Mouse (Mus musculus) ES-E14 (cell line): ENCODE measurements around the gene Rps18. TPM values are rescaled to one million over a fixed set of nuclear protein-coding genes. Genes with fewer than 3 reads are reported as not detected.
A peak's percentile ranks its signal among the peaks of the same experiment; 100 is the strongest.

Source experiments
- DNase-seq: peaks from one replicate; pipeline ENCODE4 v3.0.0-alpha.2; 2013; ENCODE audit warnings: low read depth, low spot score
- H3K27ac ChIP-seq: 2 replicates; pipeline ENCODE4 v1.5.1; 2012; ENCODE audit warnings: low read depth, mild to moderate bottlenecking, low read length, moderate library complexity, mixed read lengths; ENCODE audit not compliant: poor library complexity, insufficient read depth, severe bottlenecking
- H3K36me3 ChIP-seq: 2 replicates; pipeline ENCODE4 v1.6.1; 2012; ENCODE audit warnings: mild to moderate bottlenecking, low read length, moderate library complexity, mixed read lengths; ENCODE audit not compliant: control insufficient read depth, poor library complexity, insufficient read depth, severe bottlenecking
- H3K4me1 ChIP-seq, 2 experiments: fragments of 150-350 bp in 1 of 2; sonication (generic) in 1 of 2; 2 replicates each; pipeline ENCODE4 v1.6.1; 2012; ENCODE audit warnings: low read length in 2 of 2, mild to moderate bottlenecking in 1 of 2, mixed read lengths in 1 of 2; ENCODE audit not compliant: control insufficient read depth in 2 of 2, insufficient read depth in 2 of 2, poor library complexity in 1 of 2
- H3K4me3 ChIP-seq, 2 experiments: fragments of 150-350 bp in 1 of 2; sonication (generic) in 1 of 2; 2 replicates each; pipeline ENCODE4 v1.5.1; 2012; ENCODE audit warnings: low read length in 2 of 2, low read depth in 1 of 2, mild to moderate bottlenecking in 1 of 2, mixed read lengths in 1 of 2; ENCODE audit not compliant: insufficient read depth in 1 of 2, poor library complexity in 1 of 2, severe bottlenecking in 1 of 2
- H3K9ac ChIP-seq: 2 replicates; pipeline ENCODE4 v1.6.1; 2012; ENCODE audit warnings: low read depth, mild to moderate bottlenecking, low read length, mixed read lengths; ENCODE audit not compliant: poor library complexity, insufficient read depth, severe bottlenecking
- H3K9me3 ChIP-seq: fragments of 150-350 bp; sonication (generic); 2 replicates; pipeline ENCODE4 v1.6.1; 2012; ENCODE audit warnings: low read depth, mild to moderate bottlenecking, low read length; ENCODE audit not compliant: control insufficient read depth, insufficient read depth
- CHD2 ChIP-seq: IDR thresholded peaks from 2 replicates; pipeline ENCODE4 v1.6.1; 2014; ENCODE audit warnings: mild to moderate bottlenecking, low read depth, low read length, inconsistent platforms
- HCFC1 ChIP-seq: IDR thresholded peaks from 2 replicates; pipeline ENCODE4 v1.6.1; 2012; ENCODE audit warnings: low read length, inconsistent platforms, borderline replicate concordance; ENCODE audit not compliant: insufficient read depth
- MAFK ChIP-seq: IDR thresholded peaks from 2 replicates; pipeline ENCODE4 v1.6.1; 2014; ENCODE audit warnings: mild to moderate bottlenecking, low read depth, low read length, inconsistent platforms; ENCODE audit not compliant: insufficient read depth
- ZC3H11A ChIP-seq: IDR thresholded peaks from 2 replicates; pipeline ENCODE4 v1.6.1; 2012; ENCODE audit warnings: low read depth, mild to moderate bottlenecking, inconsistent platforms, low read length, borderline replicate concordance
- ZNF384 ChIP-seq: IDR thresholded peaks from 2 replicates; pipeline ENCODE4 v1.6.1; 2012; ENCODE audit warnings: low read depth, low read length, inconsistent platforms
- in situ Hi-C, 2 experiments: fragments of 600-800 bp; cut with MboI; formaldehyde crosslinking; loops; one replicate each; pipeline ENCODE4 v1.15.1; 2025; ENCODE audit warnings: low sequenced_read_pairs in 2 of 2, inconsistent platforms in 1 of 2; ENCODE audit not compliant: unreplicated experiment in 2 of 2
- total RNA-seq: library from RNA; depleted of rRNA; stranded (reverse); fragments of 300-350 nt; gene quantifications from 2 replicates; pipeline ENCODE4 v1.2.3, GENCODE M21; 2012

The Rps18 gene
- total RNA-seq, 1 experiment: 4,706 TPM

DNA sequence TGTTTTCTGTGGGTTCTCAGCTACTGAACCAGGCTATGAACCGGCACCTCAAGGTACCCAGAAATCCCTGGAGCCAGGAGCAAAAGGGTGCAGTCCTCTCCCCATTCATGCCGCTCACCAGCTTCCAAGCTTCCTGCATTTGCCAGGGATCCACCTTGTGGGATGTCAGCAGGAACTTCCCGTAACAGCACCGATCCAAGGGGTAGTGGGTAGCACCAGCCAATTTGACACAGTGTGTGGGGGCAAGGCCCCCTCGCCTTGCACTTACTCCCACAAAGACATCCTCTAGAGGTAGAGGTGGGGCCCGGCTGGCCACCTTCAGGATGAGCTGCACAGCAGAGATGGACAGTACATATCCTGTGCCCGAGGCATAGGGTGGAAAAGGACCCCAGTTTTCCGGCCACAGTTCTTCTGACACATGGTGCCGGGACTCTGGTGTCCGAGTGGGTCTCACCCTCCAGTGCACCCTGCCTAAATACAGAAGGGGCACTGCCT lies 5.6 kb downstream of the Rps18 start:
- H3K36me3 ChIP-seq: peaks cover 57% of the 10 kb centered on the region
- H3K4me1 ChIP-seq: peaks cover 0 to 10% of the 10 kb centered on the region in 2 experiments; a peak in 1 of 4 replicates
- no peak overlapping the region for H3K27ac ChIP-seq
- peak overlapping the region; percentile 76; the same call in 1 of the 2 replicates for H3K9ac ChIP-seq
- TF ChIP-seq CHD2 (no peak), HCFC1 (no peak), ZNF384 (no peak), ZC3H11A (no peak), MAFK (no peak)
- no peak for DNase-seq
- no peaks in the 10 kb centered on the region for H3K9me3 ChIP-seq
- H3K4me3 ChIP-seq: peak overlapping the region in 1 of 2 experiments; percentile 63; a peak in 1 of 4 replicates
- in situ Hi-C loops: no loop called here

DNA sequence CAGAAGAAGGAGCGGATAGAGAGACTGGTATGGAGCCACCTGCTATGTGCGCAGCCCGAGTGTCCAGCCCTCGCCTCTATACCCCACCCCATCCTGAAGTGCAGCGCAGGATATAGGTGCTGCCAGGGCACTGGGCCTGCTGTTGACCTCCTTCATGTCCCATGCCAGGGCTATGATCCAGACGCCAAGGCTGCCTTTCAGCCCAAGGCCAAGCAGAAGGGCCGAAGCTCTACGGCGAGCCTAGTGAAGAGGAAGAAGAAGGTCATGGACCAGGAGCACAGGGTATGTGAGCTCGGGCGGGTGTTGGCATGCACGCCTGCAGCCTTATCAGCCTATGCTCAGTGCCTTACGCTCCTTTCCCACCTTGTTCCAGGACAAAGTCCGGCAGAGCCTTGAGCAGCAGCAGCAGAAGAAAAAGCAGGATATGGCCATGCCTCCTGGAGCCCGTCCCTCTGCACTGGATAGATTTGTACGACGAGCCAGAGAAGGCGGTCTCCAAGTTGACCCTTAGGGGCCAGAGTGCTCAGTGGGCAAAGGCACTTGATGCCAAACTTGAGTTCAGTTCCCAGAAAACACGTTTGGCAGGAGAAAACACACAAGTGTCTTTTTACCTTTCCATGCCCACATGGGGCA lies 6.8 kb downstream of the Rps18 start:
- Histone ChIP-seq H3K9ac (no peak overlapping the region), H3K27ac (no peak overlapping the region), H3K4me1 (peaks cover 0 to 9% of the 10 kb centered on the region in 2 experiments; a peak in 1 of 4 replicates), H3K9me3 (no peaks in the 10 kb centered on the region), H3K36me3 (peaks cover 56% of the 10 kb centered on the region), H3K4me3 (no peak overlapping the region)
- no peak for DNase-seq
- in situ Hi-C loops: no loop called here
- TF ChIP-seq CHD2 (no peak), ZNF384 (no peak), MAFK (no peak), HCFC1 (no peak), ZC3H11A (no peak)

DNA sequence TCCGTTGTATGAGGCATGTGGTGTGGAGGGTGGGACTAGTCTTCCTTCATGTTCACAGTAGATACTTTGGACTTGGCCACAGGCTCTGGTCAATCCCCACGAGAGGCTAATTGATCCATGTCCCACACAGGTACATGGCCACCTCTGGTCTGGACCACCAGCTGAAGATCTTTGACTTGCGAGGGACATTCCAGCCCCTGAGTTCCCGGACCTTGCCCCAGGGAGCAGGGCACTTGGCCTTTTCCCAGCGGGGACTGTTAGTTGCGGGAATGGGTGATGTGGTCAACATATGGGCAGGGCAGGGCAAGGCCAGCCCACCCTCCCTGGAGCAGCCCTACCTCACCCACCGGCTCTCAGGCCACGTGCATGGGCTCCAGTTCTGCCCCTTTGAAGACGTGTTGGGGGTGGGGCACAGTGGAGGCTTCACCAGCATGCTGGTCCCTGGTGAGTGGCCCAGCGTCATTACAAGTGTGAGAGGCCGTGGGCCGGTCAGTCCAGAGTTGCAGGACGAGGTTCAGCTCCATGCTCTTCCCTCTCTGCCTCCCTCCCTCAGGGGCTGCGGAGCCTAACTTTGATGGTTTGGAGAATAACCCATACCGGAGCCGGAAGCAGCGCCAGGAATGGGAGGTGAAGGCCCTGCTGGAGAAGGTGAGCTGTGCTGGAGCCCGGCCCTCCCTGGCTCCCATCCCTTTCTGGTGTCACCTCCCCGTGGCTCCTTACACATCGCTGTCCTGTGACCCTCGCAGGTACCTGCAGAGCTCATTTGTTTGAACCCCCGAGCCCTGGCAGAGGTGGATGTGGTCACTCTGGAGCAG lies 7.5 kb downstream of the Rps18 start:
- Histone ChIP-seq H3K9ac (no peak overlapping the region), H3K9me3 (no peaks in the 10 kb centered on the region), H3K27ac (no peak overlapping the region), H3K36me3 (peaks cover 55% of the 10 kb centered on the region), H3K4me3 (no peak overlapping the region), H3K4me1 (peaks cover 0 to 9% of the 10 kb centered on the region in 2 experiments; a peak in 1 of 4 replicates)
- no peak for TF ChIP-seq MAFK
- no peak for TF ChIP-seq ZNF384
- no peak for TF ChIP-seq ZC3H11A
- TF ChIP-seq HCFC1: no peak
- no peak for TF ChIP-seq CHD2
- in situ Hi-C loops: no loop called here
- DNase-seq: no peak

GRCm38 (mm10) chr17:33947430-33948089 lies 8.2 kb downstream of the Rps18 start:
- Histone ChIP-seq H3K9ac (no peak overlapping the region), H3K9me3 (no peaks in the 10 kb centered on the region), H3K36me3 (peaks cover 54% of the 10 kb centered on the region), H3K27ac (no peak overlapping the region), H3K4me1 (peaks cover 0 to 9% of the 10 kb centered on the region in 2 experiments; a peak in 1 of 4 replicates), H3K4me3 (no peak overlapping the region)
- no peak for TF ChIP-seq MAFK
- TF ChIP-seq ZNF384: no peak
- no peak for TF ChIP-seq HCFC1
- TF ChIP-seq ZC3H11A: no peak
- TF ChIP-seq CHD2: no peak
- in situ Hi-C loops: no loop called here
- DNase-seq: no peak
